ENCODE assay signal across 29 mouse cellular contexts in the genomic region with DNA sequence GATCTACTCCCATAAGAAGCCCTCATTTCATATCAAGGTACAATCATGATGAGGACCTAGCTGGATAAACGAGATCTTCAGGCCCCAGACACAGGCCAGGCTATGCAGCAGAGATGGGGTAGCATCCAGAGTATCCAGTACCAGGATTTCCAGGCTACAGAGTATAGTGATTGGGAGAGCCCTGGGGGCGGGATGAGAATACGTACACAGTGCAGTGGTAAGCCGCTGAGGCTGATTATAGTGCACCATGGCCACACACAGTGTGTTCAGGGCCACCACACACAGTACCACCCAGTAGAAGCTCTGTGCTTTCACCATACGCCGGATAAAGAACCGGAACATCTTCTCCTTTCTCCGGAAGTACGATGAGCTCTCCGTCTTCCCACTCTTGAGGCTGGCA. TPM values are rescaled to one million over a fixed set of nuclear protein-coding genes. Genes with fewer than 3 reads are reported as not detected.
DNase-seq lines count a peak whose midpoint lies in the region; ATAC-seq lines count a peak whose summit lies in the region.
"Had no signal": no experiment of that assay in that cellular context is flagged by ENCODE, and none has a peak within 500 bp of the region (broad histone marks: within the 10 kb centered on the region; RNA-seq: fewer than 3 reads in every experiment).

No protein-coding gene starts in this region.

- H3K4me1 ChIP-seq in embryonic facial prominence, embryonic 14.5 days (ENCODE audit: control insufficient read depth, insufficient read depth, low read length): no peaks in the 10 kb centered on the region
- H3K4me1 ChIP-seq in embryonic facial prominence, embryonic 10.5 days: no peaks in the 10 kb centered on the region
- no peaks in the 10 kb centered on the region for H3K4me1 ChIP-seq in heart, embryonic 12.5 days (replicated peaks)
- H3K4me1 ChIP-seq in midbrain, embryonic 11.5 days (ENCODE audit: control insufficient read depth, insufficient read depth, low read length): no peaks in the 10 kb centered on the region
- H3K4me1 ChIP-seq in midbrain, embryonic 16.5 days (ENCODE audit: control insufficient read depth, insufficient read depth, low read length): no peaks in the 10 kb centered on the region
- H3K4me1 ChIP-seq: forebrain, embryonic 13.5 days; heart, embryonic 15.5 days; hindbrain, embryonic 10.5 days had no signal

- H3K9me3 ChIP-seq in embryonic facial prominence, embryonic 14.5 days (ENCODE audit: control insufficient read depth, low read length): peaks cover 9% of the 10 kb centered on the region
- H3K9me3 ChIP-seq in embryonic facial prominence, embryonic 10.5 days: 0 out of 2 replicates have a peak, but pooled peaks cover 9% of the 10 kb centered on the region
- H3K9me3 ChIP-seq in heart, embryonic 12.5 days (replicated peaks): no peaks in the 10 kb centered on the region
- peaks cover 4% of the 10 kb centered on the region for H3K9me3 ChIP-seq in midbrain, embryonic 11.5 days (ENCODE audit: control insufficient read depth, low read length)
- peaks cover 6% of the 10 kb centered on the region; the same call in 1 of the 2 replicates for H3K9me3 ChIP-seq in midbrain, embryonic 16.5 days (replicated peaks; ENCODE audit: control insufficient read depth, low read length, poor library complexity, severe bottlenecking)

- no peak overlapping the region for H3K4me3 ChIP-seq in embryonic facial prominence, embryonic 14.5 days (ENCODE audit: low read depth, low read length)
- H3K4me3 ChIP-seq in embryonic facial prominence, embryonic 10.5 days: no peak overlapping the region
- no peak overlapping the region for H3K4me3 ChIP-seq in heart, embryonic 12.5 days
- H3K4me3 ChIP-seq in midbrain, embryonic 11.5 days (ENCODE audit: low read depth, low read length): no peak overlapping the region
- no peak overlapping the region for H3K4me3 ChIP-seq in midbrain, embryonic 16.5 days (ENCODE audit: low read depth, low read length)
- H3K4me3 ChIP-seq: erythroblast, embryonic 14.5 days; forebrain, embryonic 13.5 days; heart, embryonic 15.5 days; hindbrain, embryonic 10.5 days had no signal

- H3K36me3 ChIP-seq in embryonic facial prominence, embryonic 14.5 days (ENCODE audit: control insufficient read depth, insufficient read depth, low read length): no peaks in the 10 kb centered on the region
- H3K36me3 ChIP-seq in embryonic facial prominence, embryonic 10.5 days (replicated peaks): no peaks in the 10 kb centered on the region
- no peaks in the 10 kb centered on the region for H3K36me3 ChIP-seq in heart, embryonic 12.5 days
- H3K36me3 ChIP-seq in midbrain, embryonic 11.5 days (ENCODE audit: control insufficient read depth, insufficient read depth, low read length): no peaks in the 10 kb centered on the region
- H3K36me3 ChIP-seq in midbrain, embryonic 16.5 days (ENCODE audit: control insufficient read depth, insufficient read depth, low read length): peaks cover 18% of the 10 kb centered on the region
- H3K36me3 ChIP-seq: heart, embryonic 15.5 days had no signal

- no peak overlapping the region for H3K4me2 ChIP-seq in embryonic facial prominence, embryonic 14.5 days (ENCODE audit: low read depth, low read length)
- H3K4me2 ChIP-seq in heart, embryonic 12.5 days: no peak overlapping the region
- no peak overlapping the region for H3K4me2 ChIP-seq in midbrain, embryonic 11.5 days
- no peak overlapping the region for H3K4me2 ChIP-seq in midbrain, embryonic 16.5 days (ENCODE audit: low read length)
- H3K4me2 ChIP-seq: forebrain, embryonic 13.5 days; heart, embryonic 11.5 days; heart, embryonic 15.5 days; hindbrain, embryonic 14.5 days had no signal

- H3K27me3 ChIP-seq in embryonic facial prominence, embryonic 14.5 days (replicated peaks; ENCODE audit: control insufficient read depth, insufficient read depth, low read length): no peaks in the 10 kb centered on the region
- no peaks in the 10 kb centered on the region for H3K27me3 ChIP-seq in embryonic facial prominence, embryonic 10.5 days (replicated peaks; ENCODE audit: low read depth, poor library complexity, severe bottlenecking)
- no peaks in the 10 kb centered on the region for H3K27me3 ChIP-seq in heart, embryonic 12.5 days (replicated peaks)
- H3K27me3 ChIP-seq in midbrain, embryonic 11.5 days (ENCODE audit: control insufficient read depth, insufficient read depth, low read length): no peaks in the 10 kb centered on the region
- H3K27me3 ChIP-seq in midbrain, embryonic 16.5 days (ENCODE audit: control insufficient read depth, insufficient read depth, low read depth, low read length): no peaks in the 10 kb centered on the region
- H3K27me3 ChIP-seq: forebrain, embryonic 13.5 days; heart, embryonic 15.5 days had no signal

- H3K27ac ChIP-seq in embryonic facial prominence, embryonic 14.5 days (replicated peaks; ENCODE audit: low read depth, low read length): no peak overlapping the region
- no peak overlapping the region for H3K27ac ChIP-seq in embryonic facial prominence, embryonic 10.5 days (replicated peaks)
- no peak overlapping the region for H3K27ac ChIP-seq in heart, embryonic 12.5 days (ENCODE audit: poor library complexity, severe bottlenecking)
- no peak overlapping the region for H3K27ac ChIP-seq in midbrain, embryonic 11.5 days (ENCODE audit: low read depth, low read length)
- no peak overlapping the region for H3K27ac ChIP-seq in midbrain, embryonic 16.5 days (ENCODE audit: low read length)
- H3K27ac ChIP-seq: forebrain, embryonic 13.5 days; heart, embryonic 15.5 days; hindbrain, embryonic 10.5 days; hindbrain, embryonic 14.5 days had no signal

- WGBS in embryonic facial prominence, embryonic 14.5 days: 68% methylated on average over 10 of the region's 10 CpGs
- 81% methylated on average over 10 of the region's 10 CpGs for whole genome bisulfite sequencing in embryonic facial prominence, embryonic 10.5 days
- WGBS in heart, embryonic 12.5 days: 79% methylated on average over 10 of the region's 10 CpGs
- 84% methylated on average over 10 of the region's 10 CpGs for WGBS in midbrain, embryonic 11.5 days
- 80% methylated on average over 10 of the region's 10 CpGs for WGBS in midbrain, embryonic 16.5 days

- peak; percentile 14 for DNase-seq in embryonic facial prominence, embryonic 14.5 days (ENCODE audit: low spot score)
- DNase-seq in embryonic facial prominence, embryonic 10.5 days (ENCODE audit: low spot score): no peak
- peak; percentile 73 for DNase-seq in heart, adult 11 months
- peak; percentile 17 for DNase-seq in midbrain, embryonic 11.5 days (ENCODE audit: low spot score, missing footprints)
- DNase-seq in testis, postnatal 10 days (ENCODE audit: low spot score): peak; percentile 27
- DNase-seq in testis, postnatal 14 days (ENCODE audit: low spot score): no peak
- DNase-seq: adrenal gland, adult 8-10 months; adrenal gland, postnatal 25 days; cerebellum, adult 11-12 months; cerebellum, adult 8-10 months; cerebellum, postnatal 10 days; cerebellum, postnatal 36 days; embryo, embryonic 11 days; forebrain, postnatal 0 days; gastrocnemius, postnatal 10 days; gastrocnemius, postnatal 36 days; heart, postnatal 10 days; heart, postnatal 36 days had no signal

- H3K9ac ChIP-seq in embryonic facial prominence, embryonic 14.5 days (ENCODE audit: low read depth, low read length): no peak overlapping the region
- no peak overlapping the region for H3K9ac ChIP-seq in heart, embryonic 12.5 days
- no peak overlapping the region for H3K9ac ChIP-seq in midbrain, embryonic 11.5 days (ENCODE audit: low read length)
- H3K9ac ChIP-seq in midbrain, embryonic 16.5 days (ENCODE audit: low read depth, low read length): no peak overlapping the region
- H3K9ac ChIP-seq: forebrain, embryonic 13.5 days; forebrain, postnatal 0 days; heart, embryonic 15.5 days; hindbrain, embryonic 14.5 days had no signal

- ATAC-seq in embryonic facial prominence, embryonic 14.5 days (ENCODE audit: low read depth): no peak; the same call in 1 of the 2 replicates
- no peak for ATAC-seq in heart, embryonic 12.5 days (ENCODE audit: insufficient number of reproducible peaks, low FRiP score)
- ATAC-seq in midbrain, embryonic 11.5 days (ENCODE audit: low FRiP score): no peak
- ATAC-seq in midbrain, embryonic 16.5 days: no peak
- ATAC-seq: activated CD4-positive, CD25-positive, alpha-beta regulatory T cell, adult 4 months; forebrain, embryonic 13.5 days; forebrain, postnatal 0 days; inflammation-experienced regulatory T-cells, adult 6 months; intestine, embryonic 16.5 days had no signal

RNA-seq across cellular contexts. Expression of a gene that starts 57.0 kb away (rescaled TPM):
- polyA plus RNA-seq in embryonic facial prominence, embryonic 14.5 days (2014; fragmentation: Nextera tagmentation; extraction: Ambion mirVana): 0.84 and 1.5 TPM in 2 replicates
- polyA plus RNA-seq in embryonic facial prominence, embryonic 10.5 days (2016; fragmentation: Nextera tagmentation; extraction: Ambion mirVana): 3.2 and 3.6 TPM in 2 replicates
- 0.18 and 0.23 TPM in 2 replicates for polyA plus RNA-seq in heart, embryonic 12.5 days (2016; fragmentation: Nextera tagmentation; extraction: Ambion mirVana)
- 1.2 and 1.7 TPM in 2 replicates for polyA plus RNA-seq in midbrain, embryonic 11.5 days (2014; fragmentation: Nextera tagmentation; extraction: Ambion mirVana)
- 15.1 and 16.8 TPM in 2 replicates for polyA plus RNA-seq in midbrain, embryonic 16.5 days (2015; fragmentation: Nextera tagmentation; extraction: Ambion mirVana)

Comparison
In these comparisons a context has a peak if more than half of its experiments do, and no peak if none do; other contexts are left out.
1. DNase-seq: peak in embryonic facial prominence, embryonic 14.5 days (single experiment), heart, adult 11 months (single experiment), midbrain, embryonic 11.5 days (single experiment) and testis, postnatal 10 days (single experiment); none in embryonic facial prominence, embryonic 10.5 days (single experiment) and testis, postnatal 14 days (single experiment).